Mouse (Mus musculus) left cerebral cortex, postnatal 4 days (tissue): ENCODE measurements around the gene Luzp1. TPM values are rescaled to one million over a fixed set of nuclear protein-coding genes. Genes with fewer than 3 reads are reported as not detected.

Source experiments
- DNase-seq: peaks from one replicate; pipeline ENCODE4 v3.0.0-alpha.2; 2022
- intact Hi-C: fragments of 180-260 bp; cut with DNase I; formaldehyde crosslinking; loops from one replicate; pipeline ENCODE4 v1.15.1; 2025
- total RNA-seq, 2 experiments: library from RNA; stranded (reverse); gene quantifications; 2 replicates each; pipeline ENCODE4 v1.2.3; 2021

The Luzp1 gene
- total RNA-seq, 2 experiments from 2014 or later: 24.6 to 33.8 TPM

DNA sequence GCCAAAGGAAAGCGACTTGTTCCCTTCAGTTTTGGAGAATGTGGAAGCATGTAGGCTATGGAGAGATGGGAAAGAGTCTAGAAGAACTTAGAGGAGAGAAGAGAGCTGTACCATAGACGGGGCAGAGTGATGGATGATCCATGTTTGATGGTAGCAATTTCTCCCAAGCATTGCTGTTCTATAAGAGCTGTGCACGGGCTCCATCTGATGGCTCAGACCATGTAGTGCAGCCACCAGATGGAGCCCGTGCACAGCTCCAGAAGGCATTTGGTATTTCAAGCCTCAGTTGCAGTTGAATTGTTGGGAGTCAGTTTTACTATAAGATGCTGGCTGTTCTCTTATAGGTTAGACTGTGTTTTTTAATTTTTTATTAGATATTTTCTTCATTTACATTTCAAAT, 56.9 kb downstream of the Luzp1 start:
- intact Hi-C loops: loop anchor here (5.0 kb wide), 1 partner anchor 69 kb away; no protein-coding TSS in a partner anchor
- peak; percentile 67 for DNase-seq

GRCm38 (mm10) chr4:136545151-136545550, 75.6 kb downstream of the Luzp1 start:
- DNase-seq: no peak
- intact Hi-C loops: no loop called here

DNA sequence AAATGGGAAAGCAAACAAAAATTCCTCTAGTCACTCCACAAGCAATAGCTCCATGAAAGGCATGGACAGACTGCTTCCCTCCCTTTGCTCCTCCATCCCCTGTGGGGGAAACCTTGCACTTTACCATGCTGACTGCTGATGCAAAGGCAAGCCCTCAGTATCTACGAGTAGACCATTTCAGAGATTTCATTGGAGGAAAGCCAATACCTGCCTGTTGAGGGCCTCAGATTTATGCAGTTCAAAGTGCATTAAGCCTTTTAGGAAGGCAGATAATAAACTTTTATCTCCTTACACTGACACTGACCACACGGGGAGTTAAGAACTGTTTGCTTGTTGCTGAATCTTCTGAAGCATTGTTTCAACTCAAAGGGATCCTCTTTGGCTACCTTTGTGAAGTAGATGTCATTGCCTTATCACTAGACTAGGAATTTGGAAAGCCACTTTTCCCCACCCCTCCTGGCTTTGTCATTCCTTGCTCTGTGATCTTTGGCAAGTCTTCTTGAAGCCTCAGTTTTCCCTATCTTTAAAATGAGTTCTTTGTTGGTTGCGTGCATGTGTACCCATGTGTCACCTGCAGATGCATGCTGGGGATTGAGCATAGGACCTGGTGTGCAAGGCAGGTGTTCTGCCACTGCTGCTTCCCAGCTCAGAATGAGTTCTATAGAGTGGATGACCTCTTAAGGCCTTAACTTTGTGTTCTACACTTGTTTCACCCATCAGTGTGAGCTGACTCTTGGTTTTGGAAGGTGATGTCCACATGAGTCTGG, 76.9 kb downstream of the Luzp1 start:
- intact Hi-C loops: no loop called here
- no peak for DNase-seq

DNA sequence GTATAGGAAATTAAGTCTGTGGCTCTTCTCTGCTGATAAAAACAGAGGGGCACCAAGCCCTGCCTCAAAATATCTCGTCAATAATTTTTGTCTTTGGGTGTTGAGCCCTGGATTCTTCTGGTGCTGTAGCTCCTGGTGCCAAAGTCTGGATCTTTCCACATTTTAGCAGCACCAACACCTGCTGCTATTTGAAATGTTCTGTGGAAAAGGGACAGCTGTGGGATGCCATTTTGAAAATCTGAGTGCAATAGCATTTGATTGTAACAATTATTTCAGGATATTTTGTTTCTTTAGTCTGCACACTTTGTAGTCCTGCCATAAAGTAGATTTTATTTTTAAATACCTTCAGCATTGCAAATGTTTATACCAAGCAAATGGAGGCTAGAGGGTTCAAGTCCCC, 78.2 kb downstream of the Luzp1 start:
- no peak for DNase-seq
- intact Hi-C loops: no loop called here

DNA sequence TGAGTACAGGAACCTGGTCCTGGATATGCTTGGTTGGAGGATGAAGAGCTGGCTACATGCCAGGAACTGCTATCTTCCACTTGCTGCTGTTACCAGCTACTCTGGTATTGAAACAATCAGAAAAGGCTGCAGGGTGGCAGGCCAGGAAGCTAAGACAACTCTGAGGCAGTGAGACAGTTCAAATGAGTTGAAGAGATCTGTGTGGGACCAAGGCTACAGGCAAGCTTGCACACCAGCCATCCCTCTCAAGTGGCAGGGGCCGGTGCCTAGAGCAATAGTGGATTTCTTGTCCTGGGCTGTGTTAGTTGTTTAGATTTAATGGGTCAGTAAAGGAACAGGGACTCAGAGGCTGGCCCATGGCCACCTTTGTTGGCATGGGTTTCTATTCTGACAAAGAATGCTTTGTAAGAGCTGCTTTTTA, 78.8 kb downstream of the Luzp1 start:
- intact Hi-C loops: no loop called here
- peak; percentile 25 for DNase-seq

GRCm38 (mm10) chr4:136553108-136553507, 83.5 kb downstream of the Luzp1 start:
- DNase-seq: no peak
- intact Hi-C loops: no loop called here

DNA sequence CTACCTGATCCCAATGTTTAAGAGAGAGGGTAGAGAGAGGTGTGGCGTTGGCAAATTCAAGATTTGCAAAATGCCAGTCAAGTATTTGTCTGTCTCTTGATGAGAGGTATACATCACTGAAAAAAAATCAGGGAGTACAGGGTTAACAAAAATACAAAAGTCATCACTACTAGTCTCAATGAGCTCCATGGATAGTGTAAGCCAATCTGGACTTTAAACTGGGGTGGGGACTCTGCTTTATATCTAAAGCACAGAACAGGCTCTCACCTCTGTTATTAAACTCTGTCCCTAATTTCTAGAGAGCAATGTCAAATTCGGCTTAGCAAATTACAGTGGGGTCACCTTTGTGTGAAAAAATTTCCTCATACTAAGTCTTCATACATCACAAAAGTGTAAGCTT, 88.1 kb downstream of the Luzp1 start:
- intact Hi-C loops: no loop called here
- DNase-seq: no peak

DNA sequence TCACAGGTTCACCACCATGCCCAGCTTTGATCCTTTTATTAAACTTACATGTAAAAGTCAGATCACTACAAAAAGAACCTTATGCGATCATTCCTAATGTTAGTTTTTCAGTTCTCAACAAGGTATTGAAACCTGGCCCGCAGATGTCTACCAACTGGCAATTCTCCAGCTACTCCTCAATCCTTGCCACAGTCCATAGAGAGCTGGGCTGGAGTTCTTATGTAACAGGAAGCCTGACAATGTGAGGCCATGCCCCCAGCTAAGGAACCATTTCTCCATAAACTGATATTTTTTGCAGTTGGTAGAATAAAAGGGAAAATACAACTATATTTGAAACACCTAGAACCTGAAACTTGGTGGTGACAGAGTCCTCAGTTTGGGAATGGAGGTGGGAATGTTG, 90.1 kb downstream of the Luzp1 start:
- no peak for DNase-seq
- intact Hi-C loops: no loop called here

- DNase-seq: no peak
- intact Hi-C loops: no loop called here
These were observed 90.9 kb downstream of the Luzp1 start for GRCm38 (mm10) chr4:136560270-136560991.

GRCm38 (mm10) chr4:136562755-136563154, 93.2 kb downstream of the Luzp1 start:
- peak; percentile 13 for DNase-seq
- intact Hi-C loops: no loop called here

DNA sequence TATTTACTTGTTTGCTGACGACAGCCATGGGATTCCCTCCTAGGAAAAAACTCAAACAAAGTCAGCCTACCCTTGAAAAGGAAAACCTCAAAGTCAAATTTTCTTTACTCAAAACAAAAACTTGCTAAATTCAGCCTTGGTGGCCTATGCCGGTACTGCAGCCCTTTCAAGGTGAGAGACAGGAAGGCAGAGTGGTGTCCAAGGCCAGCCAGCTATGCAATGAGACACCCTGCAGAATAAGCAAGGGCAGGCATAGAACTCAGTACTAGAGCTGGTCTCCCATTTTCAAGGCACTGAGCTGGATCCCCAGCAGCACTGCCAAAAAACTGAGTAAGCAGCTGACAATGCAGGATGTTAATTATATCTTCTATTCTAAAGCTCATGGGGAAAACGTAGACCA, 99.1 kb downstream of the Luzp1 start:
- intact Hi-C loops: no loop called here
- DNase-seq: no peak

DNA sequence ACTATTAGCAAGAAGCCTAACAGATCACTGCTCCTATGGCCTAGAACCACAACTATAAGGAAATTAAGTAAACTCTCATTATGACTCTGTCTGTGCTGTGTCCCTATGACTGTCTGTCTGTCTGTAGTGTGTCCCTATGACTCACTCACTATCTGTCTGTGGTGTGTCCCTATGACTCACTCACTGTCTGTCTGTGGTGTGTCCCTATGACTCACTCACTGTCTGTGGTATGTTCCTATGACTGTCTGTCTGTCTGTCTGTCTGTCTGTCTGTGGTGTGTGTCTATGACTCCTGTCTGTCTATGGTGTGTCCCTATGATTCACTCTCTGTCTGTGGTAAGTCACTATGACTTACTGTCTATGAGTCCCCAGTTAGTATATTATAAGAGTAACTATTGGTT, 100.4 kb downstream of the Luzp1 start:
- no peak for DNase-seq
- intact Hi-C loops: no loop called here

GRCm38 (mm10) chr4:136581885-136582284, 112.3 kb downstream of the Luzp1 start:
- DNase-seq: no peak
- intact Hi-C loops: no loop called here

DNA sequence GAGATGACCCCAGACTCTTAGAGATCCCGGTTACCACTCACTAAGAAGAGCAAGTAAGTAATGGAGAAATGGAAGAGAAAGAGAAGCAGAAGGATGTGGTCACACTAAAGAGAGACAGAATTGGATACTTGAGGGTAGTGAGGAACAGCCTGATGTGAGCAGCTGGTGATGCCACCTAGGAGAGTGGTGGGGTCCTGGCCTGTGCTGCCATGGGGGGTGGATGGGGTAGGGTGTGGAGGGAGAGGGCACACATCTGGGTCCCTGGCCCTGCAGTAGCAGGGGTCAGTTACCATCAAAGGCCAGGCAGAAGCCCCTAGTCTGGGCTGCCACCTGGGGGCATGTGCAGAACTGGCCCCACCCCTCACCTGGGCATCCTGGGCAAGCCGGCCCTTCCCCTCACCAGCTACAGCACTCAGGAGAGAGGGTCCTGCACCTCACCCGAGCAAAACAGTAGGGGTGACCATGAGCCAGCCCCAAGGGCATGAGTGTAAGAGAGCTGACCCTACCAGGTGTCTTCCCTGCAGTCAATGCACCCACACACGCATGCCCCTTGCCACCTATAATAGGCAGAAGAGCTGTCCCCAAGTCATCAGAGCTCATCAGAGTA, 117.8 kb downstream of the Luzp1 start:
- DNase-seq: no peak
- intact Hi-C loops: no loop called here

- intact Hi-C loops: no loop called here
- DNase-seq: no peak
These were observed 118.4 kb downstream of the Luzp1 start for GRCm38 (mm10) chr4:136588003-136588402.

DNA sequence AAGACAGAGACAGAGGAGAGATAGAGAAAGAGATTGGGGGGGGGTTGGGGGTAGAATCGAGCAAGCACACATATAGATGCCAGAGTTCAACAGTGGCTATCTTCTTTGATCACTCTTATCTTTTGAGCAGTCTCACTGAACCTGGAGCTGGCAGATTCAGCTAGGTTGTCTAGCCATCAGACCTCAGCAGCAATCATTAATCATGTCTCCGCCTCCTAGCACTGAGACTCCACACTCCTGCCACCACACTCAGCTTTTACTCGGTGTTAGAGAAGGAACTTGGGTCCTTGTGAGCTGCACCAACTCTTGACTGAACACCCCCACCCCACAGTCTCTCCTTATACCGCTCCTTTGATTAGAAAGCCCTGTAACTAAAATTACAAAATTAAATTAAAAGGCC, 122.5 kb downstream of the Luzp1 start:
- intact Hi-C loops: no loop called here
- DNase-seq: no peak

- no peak for DNase-seq
- intact Hi-C loops: no loop called here
These were observed 124.4 kb downstream of the Luzp1 start for GRCm38 (mm10) chr4:136594006-136594405.

- intact Hi-C loops: no loop called here
- no peak for DNase-seq
These were observed 125.7 kb downstream of the Luzp1 start for GRCm38 (mm10) chr4:136595221-136595620.

- intact Hi-C loops: no loop called here
- no peak for DNase-seq
These were observed 128.8 kb downstream of the Luzp1 start for GRCm38 (mm10) chr4:136598268-136598876.

GRCm38 (mm10) chr4:136599869-136600268, 130.3 kb downstream of the Luzp1 start:
- intact Hi-C loops: no loop called here
- no peak for DNase-seq

DNA sequence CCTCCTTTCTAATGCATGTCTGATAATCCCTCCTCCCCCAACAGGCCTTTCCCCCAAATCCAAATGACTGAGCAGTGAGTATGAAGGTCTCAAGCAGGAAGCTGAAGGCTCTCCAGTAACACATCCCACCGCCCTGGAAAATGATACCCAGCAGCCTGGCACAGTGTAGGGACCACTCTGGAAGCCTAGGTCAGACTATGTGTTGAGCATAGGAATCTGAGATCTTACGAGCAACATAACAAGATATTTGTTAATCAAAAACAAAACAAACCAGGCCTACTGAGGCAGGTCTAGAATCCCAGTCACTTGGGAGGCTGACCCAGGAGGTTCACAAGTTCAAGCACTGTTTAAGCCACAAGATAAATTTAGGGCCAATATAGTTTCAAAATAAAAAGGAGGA, 131.0 kb downstream of the Luzp1 start:
- no peak for DNase-seq
- intact Hi-C loops: no loop called here
